Mouse (Mus musculus) heart, adult 8-10 months (tissue): ENCODE results near the gene Uevld. TPM values are rescaled to one million over a fixed set of nuclear protein-coding genes. Genes with fewer than 3 reads are reported as not detected.

Experiments
- DNase-seq: peaks from one replicate; pipeline ENCODE4 v3.0.0; 2022; ENCODE audit warnings: low spot score
- total RNA-seq, 4 experiments: library from RNA; stranded (reverse); gene quantifications; 2 replicates each; pipeline ENCODE4 v1.2.4; 2022

Gene Uevld
- total RNA-seq, 4 experiments from 2014 or later: 10.1 to 14.9 (median 12.7) TPM

DNA sequence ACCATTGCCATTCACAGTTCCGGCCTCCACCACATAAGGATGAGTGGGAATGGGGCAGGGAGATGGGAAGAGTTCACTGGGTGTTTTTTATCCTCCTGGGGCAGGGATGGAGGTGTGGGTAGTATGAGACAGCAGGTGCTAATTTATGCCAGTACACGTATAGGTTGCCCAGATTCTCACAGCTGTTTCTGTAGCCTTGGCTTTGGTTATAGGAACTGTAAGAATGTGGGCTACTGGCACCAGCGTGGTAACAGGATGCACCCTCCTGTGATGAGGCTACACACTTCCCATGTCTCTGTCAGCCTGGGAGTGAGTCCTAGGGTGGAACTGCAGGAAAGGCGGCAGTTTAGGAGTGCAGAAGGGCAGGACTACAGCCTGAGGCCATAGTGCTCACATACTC, 81.5 kb downstream of the Uevld start:
- DNase-seq: no peak

Other genes with a start within 250 kb of the Uevld start
- gene Saal1, start 247.8 kb downstream of the Uevld start, total RNA-seq: 1 to 10 TPM; 3.6 to 4.5 (median 3.9) TPM
- 1 to 10 TPM in 2 of 4 experiments, under 1 TPM in 1, not detected in 1; 0.63 to 9.2 (median 2.1) TPM for gene Saa3, start 242.8 kb downstream of the Uevld start, total RNA-seq
- not detected for gene Saa4, start 225.9 kb downstream of the Uevld start, total RNA-seq
- not detected for gene Saa1, start 215.5 kb downstream of the Uevld start, total RNA-seq
- not detected for gene Saa2, start 206.7 kb downstream of the Uevld start, total RNA-seq
- 10 to 100 TPM in 1 of 4 experiments, 1 to 10 TPM in 3; 8.0 to 10.3 (median 9.4) TPM for gene Hps5, start 162.5 kb downstream of the Uevld start, total RNA-seq
- 10 to 100 TPM; 13.7 to 18.5 (median 15.9) TPM for gene Gtf2h1, start 162.4 kb downstream of the Uevld start, total RNA-seq
- 100 to 1,000 TPM; 719 to 878 (median 816) TPM for gene Ldha, start 117.1 kb downstream of the Uevld start, total RNA-seq
- gene Ldhc, start 97.3 kb downstream of the Uevld start, total RNA-seq: not detected
- 10 to 100 TPM; 57.8 to 72.1 (median 60.1) TPM for gene Tsg101, start 38.6 kb downstream of the Uevld start, total RNA-seq
- gene Gm9999, start 25.1 kb upstream of the Uevld start, total RNA-seq: not detected
- gene Spty2d1, start 49.9 kb upstream of the Uevld start, total RNA-seq: 1 to 10 TPM; 5.7 to 6.4 (median 6.2) TPM
- gene Tmem86a, start 92.1 kb upstream of the Uevld start, total RNA-seq: 10 to 100 TPM; 20.6 to 33.5 (median 24.9) TPM
- gene Ptpn5, start 175.2 kb upstream of the Uevld start, total RNA-seq: not detected
- gene Mrgpra6, start 246.4 kb upstream of the Uevld start, total RNA-seq: not detected